In the genomic region with DNA sequence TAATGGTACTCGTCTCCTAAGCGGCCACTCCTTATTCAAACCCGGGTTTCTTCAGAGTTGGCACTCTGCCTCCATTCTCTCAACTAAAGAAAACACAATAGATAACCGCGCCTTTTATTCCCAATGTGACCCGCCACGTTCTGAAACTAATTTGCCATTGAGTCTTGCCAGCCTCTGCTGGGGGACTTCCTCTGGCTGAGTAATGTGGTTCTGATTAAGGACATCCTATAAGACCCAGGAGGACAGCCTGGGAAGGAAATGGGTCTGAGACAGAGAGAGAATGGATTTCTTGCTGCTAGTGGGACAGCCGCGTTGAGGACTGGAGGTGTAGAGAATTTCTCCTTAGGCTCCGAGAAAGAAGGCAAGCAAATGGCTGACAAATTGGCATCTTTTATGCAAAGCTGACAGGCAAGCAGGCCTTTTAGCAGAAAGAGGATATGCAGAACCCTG, we compare ENCODE assay signal across 8 mouse cellular contexts.
DNase-seq lines count a peak whose midpoint lies in the region.

No protein-coding gene starts in this region.

- H3K27me3 ChIP-seq in forebrain, embryonic 10.5 days (ENCODE audit: poor library complexity, severe bottlenecking), result peaks cover 90% of the 10 kb centered on the region

- H3K4me3 ChIP-seq in forebrain, embryonic 10.5 days, result no peak overlapping the region

- H3K4me1 ChIP-seq in forebrain, embryonic 10.5 days, result peaks cover 37% of the 10 kb centered on the region

- H3K36me3 ChIP-seq in forebrain, embryonic 10.5 days (replicated peaks), result no peaks in the 10 kb centered on the region

- H3K9me3 ChIP-seq in forebrain, embryonic 10.5 days, result no peaks in the 10 kb centered on the region

- WGBS in forebrain, embryonic 10.5 days, result 25% methylated on average over 10 of the region's 10 CpGs

- DNase-seq in R1 (ENCODE audit: low read depth, low spot score), result peak; percentile 41
- DNase-seq in forebrain, embryonic 10.5 days (ENCODE audit: extremely low spot score, low spot score), result peak; percentile 27
- peak; percentile 27 for DNase-seq in heart, postnatal 4 days
- peak; percentile 23 to 36 for DNase-seq in lung, postnatal 4 days
- no peak for DNase-seq in frontal cortex, postnatal 10 days (ENCODE audit: low spot score in 2 of 2)
- no peak for DNase-seq in adrenal gland, postnatal 4 days (ENCODE audit: low spot score in 2 of 2)
- no peak for DNase-seq in spleen, adult 18-20 months
- DNase-seq in urinary bladder, postnatal 36 days (ENCODE audit: low spot score in 2 of 2), result no peak

- H3K27ac ChIP-seq in forebrain, embryonic 10.5 days, result 0 out of 2 replicates have a peak overlapping the region, but pooled peaks have one; percentile 44

Comparison
In these comparisons a context has a peak if more than half of its experiments do, and no peak if none do; other contexts are left out.
1. DNase-seq: peak in R1 (single experiment), forebrain, embryonic 10.5 days (single experiment), heart, postnatal 4 days (single experiment) and lung, postnatal 4 days (2 of 2); none in frontal cortex, postnatal 10 days (0 of 2), adrenal gland, postnatal 4 days (0 of 2), spleen, adult 18-20 months (0 of 2) and urinary bladder, postnatal 36 days (0 of 2).